Mouse (Mus musculus): ENCODE measurements around the gene Dysf. TPM values are rescaled to one million over a fixed set of nuclear protein-coding genes. Genes with fewer than 3 reads are reported as not detected.

Dysf gene
- total RNA-seq, 1 experiment from 2014 or later = 48.0 TPM

DNA sequence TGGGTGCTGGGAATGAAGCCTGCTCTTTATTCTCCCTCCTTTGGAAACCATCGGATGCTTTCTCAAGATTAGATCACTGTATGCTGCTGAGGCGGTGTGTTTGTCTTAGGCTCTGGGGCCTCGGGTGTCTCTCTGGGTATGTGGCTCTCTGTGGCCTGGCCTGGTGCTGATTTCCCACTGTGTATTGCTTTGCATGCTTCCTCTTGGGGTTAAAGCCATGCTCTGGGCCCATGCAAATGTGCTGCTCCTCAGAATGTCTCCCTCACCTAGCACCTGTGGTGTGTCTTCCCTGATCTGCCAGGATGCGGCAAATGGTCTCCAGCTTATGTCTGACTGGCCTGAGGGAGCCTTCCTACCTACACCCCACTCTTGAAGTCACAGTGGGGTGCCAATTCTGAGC lies 41.8 kb downstream of the Dysf start:
- DNase-seq = no peak

DNA sequence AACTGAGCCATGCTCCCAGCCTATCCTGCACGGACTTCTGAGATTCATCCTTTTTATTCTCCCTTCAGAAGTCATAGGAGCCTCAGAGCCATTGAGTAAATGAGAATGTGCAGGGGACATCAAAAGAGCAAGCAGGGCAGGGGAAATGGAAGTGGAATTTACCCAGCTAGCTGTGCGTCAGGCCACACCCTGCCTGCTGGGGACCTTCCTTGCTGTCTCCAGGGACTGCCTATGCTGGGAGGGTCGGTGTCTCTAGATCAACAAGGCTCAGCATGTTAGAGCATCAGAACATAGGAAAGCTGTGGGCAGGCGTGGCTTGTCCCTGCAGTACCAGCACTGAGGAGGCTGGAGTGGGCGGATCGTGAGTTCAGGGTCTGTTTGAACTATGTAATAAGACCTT lies 42.6 kb downstream of the Dysf start:
- DNase-seq = no peak

DNA sequence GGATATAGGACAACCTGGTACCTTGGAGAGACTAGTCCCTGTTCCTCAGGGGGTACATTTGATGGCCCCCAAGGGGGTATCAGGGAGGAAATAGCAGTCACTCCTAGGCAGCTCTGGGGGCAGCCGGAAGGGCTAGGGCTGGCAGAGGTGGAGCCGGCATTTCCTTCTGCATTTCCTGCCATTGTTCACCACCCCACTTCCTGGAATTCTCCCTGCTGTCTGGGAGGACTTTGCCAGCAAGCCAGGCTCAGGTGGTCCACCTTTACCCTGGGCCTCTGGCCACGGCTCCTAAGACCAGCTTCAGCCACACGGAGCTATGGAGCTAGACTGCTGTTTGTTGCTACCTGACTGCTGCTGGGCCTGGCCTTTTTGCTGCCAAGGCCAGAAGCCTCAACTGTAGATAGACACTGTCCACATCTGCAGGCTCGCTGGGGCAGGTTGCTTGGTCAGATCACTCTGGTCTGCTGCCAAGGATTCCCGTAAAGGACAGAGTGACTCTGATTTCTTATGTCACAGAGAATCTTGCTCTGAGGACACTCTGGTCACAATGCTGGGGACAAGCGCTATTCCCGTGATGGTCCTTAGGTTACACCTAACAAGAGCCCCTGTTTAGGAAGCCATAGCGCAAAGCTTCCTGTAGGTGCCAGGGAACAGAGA lies 45.6 kb downstream of the Dysf start:
- DNase-seq = peak; percentile 19

DNA sequence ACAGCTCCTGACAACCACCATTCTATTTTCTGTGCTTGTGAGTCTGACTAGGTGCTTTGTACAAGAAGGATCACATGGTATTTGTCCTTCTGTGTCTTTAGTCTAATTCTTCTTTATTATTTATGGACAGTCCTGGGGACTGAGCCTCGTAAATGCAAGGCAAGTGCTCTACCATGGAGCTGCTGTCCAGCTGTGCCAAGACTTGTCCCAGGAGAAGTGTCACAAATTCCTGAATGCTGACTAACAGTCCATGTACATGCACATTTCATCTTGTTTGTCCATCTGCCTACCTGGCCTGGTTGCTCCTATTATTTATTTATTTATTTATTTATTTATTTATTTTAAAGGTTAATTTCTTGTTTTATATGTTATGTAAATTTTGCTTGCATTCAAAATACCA lies 47.2 kb downstream of the Dysf start:
- DNase-seq = no peak

DNA sequence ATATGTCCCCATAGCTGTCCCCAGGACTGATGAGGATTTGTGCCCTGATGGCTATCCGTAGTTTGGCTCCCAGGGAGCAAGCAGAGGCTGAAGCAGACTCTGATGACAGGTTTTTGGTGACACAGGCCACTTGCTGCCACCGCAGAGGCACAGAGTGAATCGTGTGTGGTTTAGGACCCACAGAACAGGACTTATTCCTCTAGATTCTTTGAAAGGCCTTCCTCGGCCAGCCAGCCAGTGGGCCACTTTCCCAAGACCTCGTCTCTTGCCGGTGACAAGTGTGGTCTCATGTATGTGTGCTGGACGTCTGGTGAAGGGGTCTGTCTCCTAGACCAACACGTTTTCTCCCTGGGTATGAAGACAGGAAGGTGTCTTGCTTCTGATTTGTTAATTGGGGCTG lies 48.8 kb downstream of the Dysf start:
- DNase-seq = no peak

DNA sequence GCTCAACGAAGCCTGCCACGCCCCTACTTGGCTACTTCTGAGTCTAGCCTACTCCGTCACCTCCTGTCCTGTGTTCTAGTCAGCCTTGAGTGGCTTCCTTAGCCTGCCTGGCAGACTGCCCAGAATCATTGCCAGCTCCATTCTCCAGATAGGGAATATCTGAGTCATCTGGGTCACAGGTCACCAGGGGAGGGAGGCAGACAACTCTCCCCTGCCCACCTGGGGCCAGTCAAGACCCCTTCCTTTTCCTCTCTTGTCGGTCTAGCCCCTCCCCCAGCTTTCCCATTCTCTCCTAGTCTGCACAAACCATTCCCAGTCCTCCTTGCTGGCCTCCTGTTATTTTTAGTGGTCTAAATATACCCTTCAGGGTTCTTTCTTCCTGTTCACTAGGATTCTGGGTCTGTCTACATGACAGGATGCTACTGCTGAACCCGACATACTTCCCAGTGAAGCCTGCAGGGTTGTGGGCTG lies 50.3 kb downstream of the Dysf start:
- peak; percentile 78 for DNase-seq

DNA sequence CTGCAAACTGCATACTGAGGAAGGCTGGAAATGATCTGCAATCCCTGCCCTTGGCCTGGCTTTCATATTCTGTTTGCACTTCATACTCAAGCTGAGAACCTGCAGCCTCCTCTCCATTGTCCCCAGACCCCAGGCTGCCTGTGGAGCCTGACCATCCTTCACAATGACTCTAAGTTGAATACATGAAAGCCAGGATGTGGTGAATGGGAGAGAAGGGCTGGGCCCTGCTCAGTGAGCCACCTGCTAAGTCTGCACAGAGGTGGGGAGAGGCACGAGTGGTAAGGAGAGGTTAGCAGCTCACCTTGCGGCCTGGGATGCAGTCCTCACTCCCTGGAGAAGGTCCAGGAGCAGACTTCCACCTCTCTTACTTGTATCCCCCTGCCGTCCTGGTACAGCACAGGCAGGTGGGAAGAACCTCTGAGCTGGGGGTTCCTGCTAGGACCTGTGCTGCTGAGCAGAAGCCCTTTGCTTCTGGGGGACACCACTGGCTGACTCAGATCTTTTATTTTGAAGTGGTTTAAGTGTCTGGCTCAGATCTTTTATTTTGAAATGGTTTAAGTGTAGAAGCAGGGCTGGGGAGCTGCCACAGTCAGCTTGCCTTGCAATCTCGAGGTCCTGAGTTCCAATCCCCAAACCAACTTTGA lies 51.5 kb downstream of the Dysf start:
- no peak for DNase-seq

DNA sequence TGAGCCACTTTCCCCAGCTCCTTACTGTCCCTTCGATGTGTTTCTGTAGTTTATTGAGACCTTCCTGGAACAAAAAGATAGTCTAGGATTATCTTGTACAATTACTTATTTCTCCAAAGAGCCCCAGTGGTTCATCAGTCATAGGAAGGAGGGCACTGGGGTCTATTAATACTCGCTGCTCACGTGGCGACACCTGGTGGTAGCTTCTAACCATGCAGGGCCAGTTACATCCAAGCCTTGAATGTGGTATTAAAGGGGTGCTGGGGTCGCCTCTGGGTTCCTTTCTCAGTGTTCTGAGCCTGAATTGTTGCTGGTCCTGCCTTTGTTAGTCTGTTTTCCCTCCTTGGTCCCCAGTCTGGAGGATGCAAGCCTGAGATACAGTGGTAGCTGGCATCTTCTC lies 52.9 kb downstream of the Dysf start:
- peak; percentile 67 for DNase-seq

DNA sequence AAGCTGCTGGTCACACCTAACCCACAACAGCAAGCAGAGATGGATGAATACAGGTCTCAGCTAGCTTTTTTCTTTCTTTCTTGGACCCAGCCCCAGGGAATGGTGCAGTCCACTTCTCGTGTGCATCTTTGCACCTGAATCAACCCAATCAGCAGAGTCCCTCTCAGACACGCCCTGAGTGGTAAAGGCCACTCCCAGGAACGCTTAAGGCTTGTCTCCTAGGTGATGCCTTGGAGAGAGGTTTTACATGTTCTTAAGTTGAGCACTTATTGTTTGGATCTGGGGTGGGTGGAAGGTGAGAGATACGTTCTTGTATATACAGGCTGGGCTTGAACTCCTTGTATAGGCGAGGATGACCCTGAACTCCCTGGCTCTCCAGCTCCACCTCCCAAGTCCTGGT lies 54.2 kb downstream of the Dysf start:
- no peak for DNase-seq

DNA sequence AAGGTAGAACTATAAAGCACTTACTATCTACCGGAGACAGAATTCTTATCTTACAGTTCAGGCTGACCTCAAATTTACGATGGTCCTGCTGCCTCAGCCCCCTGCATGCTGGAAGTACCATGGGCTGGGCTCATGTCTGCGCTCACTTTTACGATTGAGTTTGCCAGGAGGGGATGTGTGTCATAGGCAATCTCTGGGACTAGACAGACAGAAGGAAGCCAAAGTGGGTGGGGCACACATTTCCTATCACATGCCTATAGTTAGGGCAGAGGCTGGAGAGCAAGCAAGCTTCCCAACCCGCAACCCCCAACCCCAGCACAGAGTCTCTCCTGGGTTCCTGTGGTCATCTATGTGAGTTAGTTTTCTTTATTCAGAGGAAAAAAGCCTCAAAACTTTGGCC lies 59.8 kb downstream of the Dysf start:
- DNase-seq = no peak

DNA sequence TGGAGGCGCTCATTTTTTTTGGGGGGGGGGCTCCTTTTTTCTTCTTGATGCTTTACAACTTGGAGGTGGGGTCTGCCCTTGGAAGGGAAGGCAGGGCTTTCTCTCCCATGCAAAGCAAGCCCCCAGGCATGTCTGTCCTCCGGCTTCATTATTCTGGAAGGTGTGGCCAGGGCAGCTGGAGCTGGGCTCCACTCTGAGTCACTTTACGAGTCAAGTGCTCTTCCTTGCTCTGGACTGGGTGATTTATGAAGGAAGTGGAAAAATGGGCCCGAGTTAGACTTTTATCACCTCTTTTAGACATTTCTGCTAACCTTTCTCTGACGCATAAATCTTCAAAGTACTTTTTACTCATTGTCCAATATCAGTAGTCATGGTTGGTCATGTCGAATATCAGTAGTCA lies 61.9 kb downstream of the Dysf start:
- DNase-seq = no peak

DNA sequence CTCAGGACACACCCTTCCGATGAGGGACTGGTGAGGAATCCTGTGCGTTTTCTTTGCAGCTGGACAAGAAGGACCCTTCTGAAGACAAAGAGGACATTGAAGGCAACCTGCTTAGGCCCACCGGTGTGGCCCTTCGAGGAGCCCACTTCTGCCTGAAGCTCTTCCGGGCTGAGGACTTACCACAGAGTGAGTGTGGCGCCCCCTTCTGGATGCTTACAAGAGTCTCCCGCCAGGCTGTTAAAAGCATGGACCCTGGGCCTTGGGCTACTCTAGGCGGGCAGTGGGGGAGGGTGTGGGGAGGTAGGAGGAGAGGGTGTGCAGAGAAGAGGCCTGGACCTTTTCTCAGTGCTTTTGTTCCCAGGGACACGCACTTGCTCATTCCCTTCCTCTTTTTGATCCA lies 64.2 kb downstream of the Dysf start:
- DNase-seq = peak; percentile 24

DNA sequence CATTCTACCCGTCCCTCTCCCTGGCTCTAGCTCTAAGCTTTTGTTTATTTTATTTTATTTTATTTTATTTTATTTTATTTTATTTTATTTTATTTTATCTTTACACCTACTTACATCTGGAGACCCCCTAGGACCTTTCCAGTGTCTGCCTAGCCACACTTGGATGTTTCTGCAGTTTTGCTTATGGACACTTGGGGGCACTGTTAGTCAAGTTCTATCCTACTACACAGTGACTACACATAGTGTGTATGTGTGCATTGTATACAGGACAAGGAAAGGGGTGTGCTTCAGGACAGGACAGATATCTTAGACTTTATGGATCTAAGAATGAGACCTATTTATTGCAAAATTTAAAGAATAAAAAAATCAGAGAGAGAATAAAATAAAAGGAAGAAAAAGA lies 69.8 kb downstream of the Dysf start:
- DNase-seq = no peak

DNA sequence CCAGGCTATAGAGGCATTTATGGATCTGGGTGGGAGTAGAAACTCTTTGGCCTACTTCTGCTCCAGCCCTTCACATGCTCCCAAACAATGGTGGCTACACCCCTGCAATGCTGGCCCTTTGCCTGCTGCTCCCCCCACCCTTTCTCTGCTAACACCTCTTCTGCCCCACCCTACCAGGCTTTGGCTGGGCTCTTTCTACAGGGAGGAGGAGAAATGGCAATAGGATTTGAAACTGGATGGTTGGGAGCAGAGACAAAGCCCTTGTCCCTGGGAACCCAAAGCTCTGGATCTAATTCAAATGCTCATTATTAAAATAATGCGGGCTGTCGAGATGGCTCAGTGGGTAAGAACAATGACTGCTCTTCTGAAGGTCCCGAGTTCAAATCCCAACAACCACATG lies 72.2 kb downstream of the Dysf start:
- DNase-seq = no peak

DNA sequence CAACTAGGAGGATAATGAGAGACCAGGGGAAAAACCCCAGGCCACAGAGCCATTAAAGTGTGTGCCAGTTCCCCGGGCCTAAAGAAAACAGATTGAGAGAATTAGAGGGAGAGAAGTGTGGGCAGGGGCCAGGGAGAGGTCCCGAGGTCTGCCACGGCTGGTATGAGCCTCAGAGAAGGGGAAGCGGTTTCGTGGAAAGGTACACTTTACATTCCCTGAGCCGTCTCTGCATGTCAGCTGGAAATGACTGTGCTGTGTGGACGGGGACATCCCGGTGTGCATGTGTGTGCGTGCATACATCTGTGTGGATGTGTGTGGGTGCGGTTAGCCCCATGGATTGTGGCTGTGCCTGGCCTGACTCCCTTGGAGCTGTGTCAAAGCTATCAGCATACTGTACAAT lies 76.4 kb downstream of the Dysf start:
- DNase-seq = no peak

DNA sequence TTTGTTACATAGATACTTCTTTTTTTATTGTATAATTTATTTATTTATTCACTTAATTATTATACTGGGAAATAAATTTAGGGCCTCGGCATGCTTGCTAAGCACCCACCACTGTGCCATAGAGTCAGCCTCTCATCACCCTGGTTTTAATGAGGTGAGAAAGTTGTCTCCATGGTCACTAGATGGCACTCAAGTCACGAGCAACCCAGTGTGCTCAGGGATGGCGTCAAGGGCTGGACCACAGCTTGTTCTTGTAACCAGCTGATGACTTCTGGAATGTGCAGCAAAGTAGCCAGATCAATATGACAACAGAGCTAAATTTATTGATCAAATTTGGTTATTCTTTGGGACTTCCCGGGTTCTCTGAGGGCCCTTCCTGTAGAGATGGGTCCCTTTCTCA lies 85.1 kb downstream of the Dysf start:
- no peak for DNase-seq

DNA sequence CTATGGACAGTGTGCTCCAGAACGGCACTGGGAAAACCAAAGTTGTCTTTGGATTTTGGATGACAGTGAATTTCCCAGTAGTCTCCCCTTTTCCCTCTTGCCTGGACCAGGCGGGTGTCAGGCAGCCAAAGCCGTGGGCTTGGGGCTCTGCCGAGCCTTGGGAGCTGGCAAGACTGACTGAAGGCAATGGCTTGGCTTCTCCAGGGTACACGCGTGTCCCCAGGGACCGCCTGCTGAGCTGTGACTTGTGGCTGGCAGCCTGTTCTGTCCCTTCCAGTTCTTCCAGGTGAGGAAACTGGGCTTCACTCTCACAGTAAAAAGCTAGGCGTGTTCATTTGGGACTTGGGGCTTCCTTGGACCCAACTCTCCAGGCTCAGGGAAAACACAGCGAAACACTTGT lies 86.1 kb downstream of the Dysf start:
- DNase-seq = peak; percentile 42

DNA sequence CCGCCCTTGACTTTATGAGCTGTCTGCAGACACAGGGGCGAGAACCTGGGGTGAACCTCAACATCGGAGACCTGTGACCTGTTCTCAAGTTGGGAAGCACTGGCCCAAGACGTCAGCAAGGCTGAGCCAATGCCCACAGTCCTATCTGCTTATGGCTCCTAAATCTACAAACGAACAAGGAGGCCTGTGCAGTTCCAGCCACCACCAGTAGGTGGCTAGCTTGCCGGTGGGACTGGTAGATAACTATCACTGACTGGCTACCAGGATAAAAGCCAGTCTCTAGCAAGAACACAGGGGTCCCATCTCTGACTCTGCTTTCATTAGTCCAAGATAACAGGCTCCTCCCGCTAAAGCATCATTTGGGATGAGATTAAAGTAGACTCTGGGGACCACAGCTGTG lies 86.6 kb downstream of the Dysf start:
- DNase-seq = peak; percentile 76

DNA sequence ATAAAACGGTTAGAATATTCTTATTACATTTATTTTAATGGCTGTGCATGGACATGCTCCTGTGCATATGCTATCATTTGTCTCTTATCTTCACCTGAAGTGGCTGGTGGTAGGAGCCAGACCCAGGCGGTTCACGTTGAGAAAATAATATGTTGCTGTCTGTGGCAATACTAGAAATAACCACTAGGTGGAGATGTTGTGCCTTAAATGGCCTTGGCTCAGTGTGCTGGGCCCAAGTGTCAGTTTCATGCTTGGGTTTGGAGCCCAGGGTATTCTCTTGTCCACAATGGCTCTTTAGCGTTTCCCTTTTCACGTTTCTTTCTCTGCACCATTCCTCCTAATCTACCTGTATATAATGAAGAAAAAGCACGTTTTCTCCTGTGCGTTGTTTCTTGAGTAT lies 87.5 kb downstream of the Dysf start:
- no peak for DNase-seq

DNA sequence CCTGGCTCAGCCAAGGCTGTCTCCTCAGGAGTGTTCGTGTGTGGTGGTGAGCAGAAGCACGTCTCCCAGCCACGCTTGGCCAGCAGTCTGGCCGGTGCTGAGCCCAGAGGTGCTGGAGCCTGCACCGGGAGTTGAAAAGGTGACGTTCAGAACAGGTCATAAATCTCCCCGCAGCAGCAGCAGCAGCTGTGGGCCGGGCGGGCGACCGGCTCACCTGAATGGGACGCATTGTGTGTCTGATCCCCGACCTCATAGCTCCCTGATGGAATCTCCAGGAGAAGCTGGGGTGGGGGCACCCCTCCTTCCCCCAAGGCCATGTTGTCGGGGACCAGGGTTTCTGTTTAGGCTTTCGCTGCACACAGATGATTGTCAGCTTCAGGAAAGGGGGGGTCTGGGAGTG lies 93.6 kb downstream of the Dysf start:
- no peak for DNase-seq

DNA sequence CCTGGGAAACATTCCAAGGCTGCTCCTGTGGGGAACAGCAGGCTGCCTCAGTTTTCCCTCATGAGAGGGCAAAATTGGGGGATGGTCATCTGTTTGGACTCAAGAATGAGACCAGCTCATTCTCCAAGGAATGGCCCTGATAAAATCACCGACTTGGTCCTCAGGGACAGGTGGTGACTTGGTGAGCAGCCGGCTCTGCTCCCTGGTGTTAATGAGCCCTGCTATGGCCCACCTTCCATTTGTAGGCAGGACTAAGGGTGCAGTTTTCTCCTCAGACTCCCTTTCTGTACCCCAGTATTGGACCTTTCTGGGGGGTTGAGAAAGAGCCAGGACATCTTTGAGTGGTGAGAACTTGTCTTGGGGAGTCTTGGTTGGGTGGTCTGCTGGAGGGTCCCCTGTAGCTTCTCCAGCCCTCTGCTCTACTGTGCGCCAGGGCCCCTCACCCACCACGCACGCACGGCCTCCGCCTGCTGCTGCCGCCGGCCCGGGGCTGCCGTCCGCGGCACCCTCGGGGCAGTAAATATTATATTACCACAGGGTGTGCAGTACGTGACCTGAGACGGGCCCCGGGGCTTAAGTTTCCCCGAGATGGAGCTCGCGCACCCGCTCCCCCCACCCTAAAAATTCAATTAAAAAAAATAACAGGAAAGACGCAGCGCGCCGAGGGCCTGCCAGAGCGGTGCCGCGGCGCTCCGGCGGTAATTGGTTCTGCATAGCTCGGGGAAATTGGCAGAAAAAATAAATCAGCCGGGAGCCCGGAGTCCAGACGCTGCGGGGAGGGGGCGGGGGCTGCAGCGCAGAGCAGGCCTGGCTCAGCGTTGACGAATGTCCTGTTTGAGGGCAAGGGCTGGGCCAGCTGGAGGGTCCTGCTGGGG lies 97.0 kb downstream of the Dysf start:
- peak; percentile 17 for DNase-seq

DNA sequence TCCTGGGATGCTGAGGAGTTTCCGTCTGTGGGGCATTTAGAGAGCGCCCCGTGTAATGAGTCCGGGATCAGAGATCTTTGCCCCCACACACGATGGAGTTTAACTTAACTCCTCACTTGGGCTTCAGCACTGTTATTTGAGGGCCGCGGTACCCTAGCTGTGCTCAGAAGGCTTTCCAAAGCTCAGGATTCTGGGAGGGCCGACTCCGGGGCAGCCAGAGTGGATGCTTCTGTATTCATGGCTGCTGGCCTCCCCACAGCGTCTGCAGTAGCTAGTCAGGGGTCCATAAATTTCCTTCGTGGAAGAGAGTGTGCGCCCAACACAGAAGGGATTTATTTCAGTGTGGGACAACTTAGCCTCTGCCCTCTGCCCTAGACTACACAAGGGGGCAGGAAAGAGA lies 97.7 kb downstream of the Dysf start:
- DNase-seq = no peak

DNA sequence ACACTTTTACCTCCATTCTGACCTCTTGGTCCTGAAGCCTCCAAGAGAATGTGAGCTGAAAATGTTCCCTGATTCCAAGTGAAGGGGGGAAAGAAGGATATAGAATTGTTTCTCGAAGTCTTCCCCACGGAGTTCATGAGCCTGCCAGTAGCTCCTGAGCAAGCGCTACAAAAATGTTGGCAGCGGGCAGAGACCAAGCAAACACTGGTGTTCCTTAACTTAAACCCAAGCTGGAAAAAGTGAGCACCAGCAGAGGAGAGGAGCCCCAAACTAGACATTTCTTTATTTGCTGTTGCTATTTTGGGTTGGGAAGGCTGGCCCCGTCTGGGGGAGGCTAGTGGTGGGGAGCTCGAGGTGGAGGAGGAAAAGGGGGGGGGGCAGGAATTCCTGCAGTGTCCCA lies 102.0 kb downstream of the Dysf start:
- DNase-seq = no peak

DNA sequence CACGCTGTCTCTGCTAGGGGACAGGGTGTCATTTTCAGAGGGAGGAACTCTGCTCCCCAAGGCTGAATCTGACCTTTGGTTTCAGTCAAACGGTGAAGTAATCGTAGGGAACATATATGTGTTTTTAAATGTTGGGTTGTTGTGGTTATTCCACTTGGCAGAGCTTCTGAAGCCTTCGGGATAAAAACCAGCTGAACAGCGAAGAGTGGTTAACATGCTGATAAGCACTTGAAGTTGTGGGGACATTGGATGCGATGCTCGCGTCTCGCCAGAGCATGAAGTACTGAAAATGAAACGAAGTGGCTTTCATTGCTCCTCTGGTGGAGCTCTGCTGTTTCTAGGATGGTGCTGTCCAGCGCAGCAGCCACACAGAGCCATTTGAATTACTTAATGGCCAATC lies 102.7 kb downstream of the Dysf start:
- no peak for DNase-seq
